Mouse (Mus musculus) CH12.LX (cell line): ENCODE measurements at regions not wholly inside any gene's neighbourhood (a gene's known extent, or its start where the extent isn't known, plus 50 kb on each side); places are given as distances from the start of the nearest gene placed in this dataset.
"Not testable (repeated sequence)": the region's sequence is repeated elsewhere in the genome, so short reads cannot be mapped to it uniquely, and the experiment has no call there.

ENCODE experiments used
- DNase-seq: peaks from one replicate; pipeline ENCODE4 v3.0.0-alpha.2; 2013; ENCODE audit errors: extremely low read depth
- H3K27ac ChIP-seq: 2 replicates; pipeline ENCODE4 v1.5.1; 2012; ENCODE audit warnings: low read depth, mild to moderate bottlenecking, control low read depth, moderate library complexity; ENCODE audit not compliant: insufficient read depth
- H3K27me3 ChIP-seq: replicated peaks from 2 replicates; pipeline ENCODE3; 2012; ENCODE audit warnings: inconsistent platforms
- H3K36me3 ChIP-seq, 2 experiments: replicated peaks in 1 of 2; 2 replicates each; pipeline versions ENCODE3 to v1.6.1; 2012; ENCODE audit warnings: inconsistent platforms in 1 of 2, low read length in 1 of 2, mild to moderate bottlenecking in 1 of 2, mixed read lengths in 1 of 2, moderate library complexity in 1 of 2; ENCODE audit not compliant: control insufficient read depth in 1 of 2, insufficient read depth in 1 of 2
- H3K4me1 ChIP-seq, 2 experiments: 2 replicates each; pipeline ENCODE4 v1.6.1; 2012; ENCODE audit warnings: inconsistent platforms in 1 of 2, moderate library complexity in 1 of 2; ENCODE audit not compliant: insufficient read depth in 2 of 2, control insufficient read depth in 1 of 2
- H3K4me2 ChIP-seq: 2 replicates; pipeline ENCODE4 v1.6.1; 2012; ENCODE audit warnings: low read depth, mild to moderate bottlenecking, control low read depth; ENCODE audit not compliant: poor library complexity, insufficient read depth, severe bottlenecking
- H3K4me3 ChIP-seq, 3 experiments: fragments of 150-350 bp in 1 of 3; sonication (generic) in 1 of 3; replicated peaks in 1 of 3; 2 replicates each; pipeline versions ENCODE3 to v1.5.1; 2011 to 2012; ENCODE audit warnings: low read depth in 2 of 3, low read length in 2 of 3, mild to moderate bottlenecking in 2 of 3, moderate library complexity in 2 of 3, control low read depth in 1 of 3, improper control_type of control experiment in 1 of 3, inconsistent platforms in 1 of 3, mixed read lengths in 1 of 3; ENCODE audit not compliant: poor library complexity in 1 of 3
- H3K79me2 ChIP-seq: replicated peaks from 2 replicates; pipeline ENCODE4 v1.6.1; 2012; ENCODE audit warnings: mild to moderate bottlenecking, moderate library complexity; ENCODE audit not compliant: control insufficient read depth, poor library complexity, insufficient read depth, severe bottlenecking; ENCODE audit errors: extremely low read depth
- H3K9ac ChIP-seq: 2 replicates; pipeline ENCODE4 v1.6.1; 2012; ENCODE audit warnings: low read depth, mild to moderate bottlenecking, control low read depth, moderate library complexity; ENCODE audit not compliant: insufficient read depth
- H3K9me3 ChIP-seq: replicated peaks from 2 replicates; pipeline ENCODE3; 2012; ENCODE audit warnings: low read length, inconsistent platforms, mixed read lengths
- CTCF ChIP-seq, 2 experiments: IDR thresholded peaks in 1 of 2; conservative IDR thresholded peaks in 1 of 2; 2 replicates each; pipeline ENCODE4 v1.5.1; 2011 to 2012; ENCODE audit warnings: low read depth in 2 of 2, low read length in 2 of 2, improper control_type of control experiment in 1 of 2, inconsistent platforms in 1 of 2, mild to moderate bottlenecking in 1 of 2, moderate library complexity in 1 of 2
- dilution Hi-C: fragments of 300-500 bp; cut with MboI; formaldehyde crosslinking; loops from 2 replicates; pipeline ENCODE4 v1.14.3; 2020; ENCODE audit warnings: low sequenced_read_pairs; ENCODE audit not compliant: extremely low pct_unique_long_range_greater_than_20kb, extremely low pct_ligation_motif_present
- in situ Hi-C: fragments of 300-500 bp; cut with MboI; formaldehyde crosslinking; loops from 3 replicates; pipeline ENCODE4 v1.14.3; 2019; ENCODE audit warnings: low sequenced_read_pairs, low pct_ligation_motif_present, low pct_unique_long_range_greater_than_20kb, mixed read lengths

- dilution Hi-C loops, H3K9ac ChIP-seq, H3K4me2 ChIP-seq, H3K27me3 ChIP-seq, H3K9me3 ChIP-seq, DNase-seq, in situ Hi-C loops, H3K79me2 ChIP-seq, H3K36me3 ChIP-seq, H3K4me1 ChIP-seq, H3K4me3 ChIP-seq, H3K27ac ChIP-seq: not testable (repeated sequence)
- TF ChIP-seq CTCF (conservative IDR thresholded peaks at IDR 0.05 in 1 of 2, IDR thresholded peaks at IDR 0.05 in 1 of 2; ENCODE audit: low read depth in 2 of 2, low read length in 2 of 2) = 0 out of 4 replicates have a peak, but pooled peaks of 1 of the 2 experiments have one; percentile 5
These were observed 209.3 kb downstream of the Mtrr start for GRCm38 (mm10) chr13:68372631-68373030.
